17 mouse cellular contexts compared by ENCODE assay signal in genomic region chr4:138278346-138278745, GRCm38 (mm10). TPM values are rescaled to one million over a fixed set of nuclear protein-coding genes. Genes with fewer than 3 reads are reported as not detected.
DNase-seq lines count a peak whose midpoint lies in the region; TF ChIP-seq lines count a peak whose summit lies in the region.
"Had no signal": no experiment of that assay in that cellular context is flagged by ENCODE, and none has a peak within 500 bp of the region (broad histone marks: within the 10 kb centered on the region; RNA-seq: fewer than 3 reads in every experiment).

No protein-coding gene starts in this region.

- DNase-seq in adrenal gland, postnatal 14 days, result peak; percentile 49
- no peak for DNase-seq in adrenal gland, adult 18-20 months (ENCODE audit: low spot score in 2 of 2)
- DNase-seq in left cerebral cortex, adult 2 months (ENCODE audit: extremely low spot score in 1 of 2, low spot score in 2 of 2), result peak; percentile 52 to 56
- no peak for DNase-seq in left cerebral cortex, postnatal 10 days (ENCODE audit: extremely low spot score in 1 of 2, low spot score in 2 of 2)
- DNase-seq in 3T3-L1 (ENCODE audit: low read depth, low spot score), result peak; percentile 10
- DNase-seq in left cerebral cortex, postnatal 25 days (ENCODE audit: low spot score in 2 of 2), result peak; percentile 29 to 76
- DNase-seq in urinary bladder, postnatal 14 days (ENCODE audit: low spot score), result no peak
- DNase-seq: cerebellum, adult 18-20 months; cerebellum, postnatal 14 days; kidney, adult 2 months; kidney, postnatal 10 days; liver, embryonic 13.5 days; lung, adult 2 months; lung, postnatal 4 days; midbrain, embryonic 14.5 days had no signal

- peak overlapping the region; percentile 70 for H3K27ac ChIP-seq in left cerebral cortex, adult 2 months
- H3K27ac ChIP-seq: forebrain, embryonic 10.5 days; hindbrain, embryonic 14.5 days; liver, embryonic 13.5 days had no signal

- no peak for TF ChIP-seq CTCF in left cerebral cortex, adult 2 months (IDR thresholded peaks at IDR 0.05)

- no peak overlapping the region for H3K4me3 ChIP-seq in left cerebral cortex, adult 2 months
- H3K4me3 ChIP-seq: forebrain, embryonic 10.5 days; liver, embryonic 13.5 days had no signal

- intact Hi-C loops in left cerebral cortex, adult 2 months (cut with DNase I), result no loop called here
- intact Hi-C loops in left cerebral cortex, postnatal 10 days (cut with DNase I), result no loop called here
- intact Hi-C loops in left cerebral cortex, postnatal 25 days (cut with DNase I), result no loop called here

RNA-seq across cellular contexts. Expression of gene Ddost, which starts 26.2 kb away (rescaled TPM):
- 113 and 115 TPM in 2 replicates for total RNA-seq in adrenal gland, postnatal 14 days (2021)
- total RNA-seq in adrenal gland, adult 18-20 months (2021), result 100 to 1,000 TPM; 115 to 119 TPM
- 10 to 100 TPM; 82.4 to 88.9 TPM for total RNA-seq in left cerebral cortex, adult 2 months (2021)
- 100 to 1,000 TPM; 112 to 114 TPM for total RNA-seq in left cerebral cortex, postnatal 10 days (2021)
- 10 to 100 TPM; 94.8 to 96.3 TPM for total RNA-seq in left cerebral cortex, postnatal 25 days (2021)

RNA-seq across cellular contexts. Expression of gene Kif17, which starts 28.1 kb away (rescaled TPM):
- total RNA-seq in adrenal gland, postnatal 14 days (2021), result 3.6 and 3.8 TPM in 2 replicates
- 1 to 10 TPM; 2.8 to 3.6 TPM for total RNA-seq in adrenal gland, adult 18-20 months (2021)
- 10 to 100 TPM; 29.4 to 31.0 TPM for total RNA-seq in left cerebral cortex, adult 2 months (2021)
- 10 to 100 TPM; 15.1 to 15.4 TPM for total RNA-seq in left cerebral cortex, postnatal 10 days (2021)
- total RNA-seq in left cerebral cortex, postnatal 25 days (2021), result 10 to 100 TPM; 23.7 to 25.1 TPM

RNA-seq across cellular contexts. Expression of gene Sh2d5, which starts 28.1 kb away (rescaled TPM):
- 1.8 and 2.0 TPM in 2 replicates for total RNA-seq in adrenal gland, postnatal 14 days (2021)
- 1 to 10 TPM; 1.6 to 2.2 TPM for total RNA-seq in adrenal gland, adult 18-20 months (2021)
- 10 to 100 TPM; 68.9 to 75.7 TPM for total RNA-seq in left cerebral cortex, adult 2 months (2021)
- 10 to 100 TPM; 21.1 to 22.0 TPM for total RNA-seq in left cerebral cortex, postnatal 10 days (2021)
- 10 to 100 TPM; 60.0 to 68.4 TPM for total RNA-seq in left cerebral cortex, postnatal 25 days (2021)

RNA-seq across cellular contexts. Expression of gene Pink1, which starts 47.8 kb away (rescaled TPM):
- 149 and 151 TPM in 2 replicates for total RNA-seq in adrenal gland, postnatal 14 days (2021)
- total RNA-seq in adrenal gland, adult 18-20 months (2021), result 100 to 1,000 TPM; 193 to 198 TPM
- total RNA-seq in left cerebral cortex, adult 2 months (2021), result 100 to 1,000 TPM; 302 to 313 TPM
- 100 to 1,000 TPM; 148 to 152 TPM for total RNA-seq in left cerebral cortex, postnatal 10 days (2021)
- 100 to 1,000 TPM; 261 to 283 TPM for total RNA-seq in left cerebral cortex, postnatal 25 days (2021)

Comparison
In these comparisons a context has a peak if more than half of its experiments do, and no peak if none do; other contexts are left out.
1. DNase-seq: peak in adrenal gland, postnatal 14 days (single experiment), left cerebral cortex, adult 2 months (2 of 2), 3T3-L1 (single experiment) and left cerebral cortex, postnatal 25 days (2 of 2); none in adrenal gland, adult 18-20 months (0 of 2), left cerebral cortex, postnatal 10 days (0 of 2) and urinary bladder, postnatal 14 days (single experiment).